Mouse (Mus musculus) 416B (cell line): ENCODE results near the gene Cryba4.

Source experiments
- DNase-seq: peaks from one replicate; pipeline ENCODE4 v3.0.0; 2011; ENCODE audit warnings: low read depth

Cryba4 gene

DNA sequence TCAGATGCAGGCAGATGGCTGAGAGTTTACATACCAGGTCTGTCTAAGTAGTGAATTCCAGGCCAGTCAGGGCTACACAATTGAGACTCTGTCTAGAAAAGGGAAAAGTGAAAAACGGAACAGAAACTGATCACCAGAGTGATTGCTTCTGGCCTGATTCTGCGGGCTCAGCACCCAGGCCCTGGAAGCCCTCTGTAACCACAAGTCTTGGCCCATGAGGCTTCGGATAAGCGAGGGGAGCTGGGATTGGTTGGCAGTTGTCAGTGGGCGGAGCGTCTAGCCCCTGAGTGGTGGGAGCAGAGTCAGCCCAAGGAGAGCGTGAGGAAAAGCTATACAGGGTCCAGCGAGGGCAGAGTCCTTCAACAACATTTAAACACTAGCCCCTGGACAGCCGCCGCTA is 13.2 kb upstream of the Cryba4 start:
- peak; percentile 44 for DNase-seq

DNA sequence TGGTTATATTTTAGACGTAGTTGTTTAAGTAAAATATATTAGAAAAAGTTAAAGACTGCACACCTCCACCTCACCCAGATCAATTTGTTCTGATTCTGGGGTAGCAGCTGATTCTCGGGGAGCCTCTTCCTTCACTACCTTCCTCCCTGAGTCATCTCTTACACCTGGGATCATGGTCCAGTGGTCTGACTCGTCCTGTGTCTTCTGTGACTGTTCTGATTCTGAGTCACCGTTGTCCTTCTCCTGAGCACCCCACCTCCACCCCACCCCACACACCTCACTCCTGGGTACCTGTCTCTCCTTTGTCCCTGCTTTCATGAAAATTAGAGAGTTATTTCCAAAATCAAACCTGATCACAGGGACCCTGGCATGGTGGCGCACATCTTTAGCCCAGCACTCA is 12.8 kb upstream of the Cryba4 start:
- DNase-seq: no peak

DNA sequence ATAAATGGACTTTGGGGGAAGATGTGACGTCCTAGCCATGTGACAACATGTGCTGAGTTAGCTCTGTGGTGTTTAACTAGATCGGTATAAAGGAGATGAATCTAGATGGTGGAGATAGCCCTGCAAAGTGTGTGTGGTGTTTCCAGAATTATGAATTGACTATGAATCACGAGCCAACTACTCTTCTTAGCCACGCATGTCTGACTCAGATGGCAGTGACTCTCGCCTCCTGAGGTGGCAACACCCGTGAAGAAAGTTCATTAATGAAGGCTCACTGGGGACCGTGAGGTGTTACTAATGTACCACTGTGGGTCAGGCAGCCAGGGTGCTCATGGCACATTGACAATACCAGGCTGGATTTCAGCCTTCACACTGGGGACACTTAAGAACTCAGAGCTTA is 11.8 kb upstream of the Cryba4 start:
- peak; percentile 60 for DNase-seq

DNA sequence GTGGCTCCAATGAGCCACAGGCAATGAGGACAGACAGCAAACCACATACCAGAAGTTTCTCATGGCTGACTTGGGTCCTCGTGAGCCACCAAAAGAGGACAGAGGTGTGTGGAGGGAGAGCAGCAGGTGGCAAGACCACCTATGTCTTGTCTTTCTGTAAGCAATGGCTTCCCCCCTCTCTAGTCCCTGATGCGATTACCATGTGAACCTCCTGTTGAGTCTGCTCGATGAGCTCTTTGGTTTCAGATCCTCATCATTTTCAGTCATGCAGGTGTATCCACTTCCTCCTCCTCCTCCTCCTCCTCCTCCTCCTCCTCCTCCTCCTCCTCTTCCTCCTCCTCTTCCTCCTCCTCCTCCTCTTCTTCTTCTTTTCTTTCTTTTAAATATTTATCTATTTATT is 8.5 kb upstream of the Cryba4 start:
- no peak for DNase-seq

DNA sequence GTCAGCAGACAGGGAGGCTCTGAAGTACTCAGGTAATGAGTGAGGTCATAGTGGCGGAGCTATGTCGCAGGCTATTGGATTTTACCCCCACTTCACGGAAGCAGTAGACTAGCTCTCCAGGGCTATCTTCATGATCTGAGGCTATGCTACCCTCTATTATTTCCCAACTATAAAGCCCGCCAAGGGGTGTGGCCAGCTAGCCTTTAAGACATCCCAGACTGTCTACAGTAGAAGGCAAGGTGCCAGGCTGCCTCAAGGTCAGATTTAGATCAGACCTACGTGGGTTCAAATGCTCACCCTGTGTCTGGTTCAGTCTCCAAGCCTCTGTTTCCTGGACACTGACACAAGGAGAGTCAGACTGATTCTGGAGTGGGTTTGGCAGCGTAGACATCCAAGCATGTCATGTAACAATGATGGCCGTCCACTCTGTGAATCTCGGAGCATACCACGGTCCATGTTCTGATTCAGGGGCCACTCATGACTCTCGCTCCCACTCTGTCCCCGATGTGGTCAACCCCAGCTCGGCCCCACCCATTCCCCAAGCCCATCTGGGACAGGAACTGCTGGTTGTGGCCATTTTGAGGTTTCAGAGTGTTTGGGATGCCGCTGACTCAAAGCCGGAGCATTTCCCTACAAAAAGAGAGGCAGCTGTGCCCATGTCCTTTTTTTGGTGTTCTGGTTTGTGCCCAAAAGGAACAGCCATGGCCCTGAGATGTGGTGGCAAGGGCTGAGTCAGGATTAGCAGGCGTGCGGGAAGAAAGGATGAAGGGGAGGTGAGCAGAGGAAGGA is 7.7 kb upstream of the Cryba4 start:
- DNase-seq: peak; percentile 78

DNA sequence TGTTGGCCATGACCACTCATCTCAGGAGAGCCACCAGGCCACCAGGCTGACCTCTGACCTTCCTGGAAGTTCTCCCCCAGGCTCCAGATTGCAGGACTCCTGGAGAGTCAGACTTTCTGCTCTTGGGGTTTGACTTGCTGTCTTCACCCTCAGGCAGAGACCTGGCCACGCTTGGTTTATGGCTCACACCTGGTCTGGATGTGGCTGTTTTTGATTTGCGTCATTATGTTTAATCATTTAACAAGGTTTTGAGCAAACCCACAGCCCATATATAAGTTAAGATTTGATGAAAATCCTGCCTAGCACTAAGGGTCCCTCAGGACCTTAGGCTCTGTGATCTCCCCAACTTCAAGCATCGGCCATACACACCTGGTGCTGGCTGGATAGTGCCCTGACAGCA is 5.6 kb upstream of the Cryba4 start:
- DNase-seq: no peak

DNA sequence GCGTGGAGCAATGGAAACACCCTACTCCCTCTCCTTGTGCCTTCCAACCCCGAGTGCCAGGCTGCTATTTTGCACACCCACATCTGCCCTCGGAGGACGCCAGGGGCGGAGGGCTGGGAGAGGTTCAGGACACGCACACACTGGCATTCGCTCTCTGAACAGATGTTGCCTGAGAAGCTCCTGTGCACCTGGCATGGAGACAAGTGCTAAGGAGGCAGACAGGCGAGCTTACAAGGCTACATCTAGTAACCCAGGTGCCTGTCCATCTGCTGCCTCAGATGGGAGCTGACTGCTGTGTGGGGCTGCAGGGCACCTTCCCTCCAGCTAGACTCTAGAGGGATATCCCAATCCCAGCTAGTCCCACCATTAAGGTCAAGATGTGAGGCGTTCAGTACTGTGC is 4.1 kb upstream of the Cryba4 start:
- no peak for DNase-seq

DNA sequence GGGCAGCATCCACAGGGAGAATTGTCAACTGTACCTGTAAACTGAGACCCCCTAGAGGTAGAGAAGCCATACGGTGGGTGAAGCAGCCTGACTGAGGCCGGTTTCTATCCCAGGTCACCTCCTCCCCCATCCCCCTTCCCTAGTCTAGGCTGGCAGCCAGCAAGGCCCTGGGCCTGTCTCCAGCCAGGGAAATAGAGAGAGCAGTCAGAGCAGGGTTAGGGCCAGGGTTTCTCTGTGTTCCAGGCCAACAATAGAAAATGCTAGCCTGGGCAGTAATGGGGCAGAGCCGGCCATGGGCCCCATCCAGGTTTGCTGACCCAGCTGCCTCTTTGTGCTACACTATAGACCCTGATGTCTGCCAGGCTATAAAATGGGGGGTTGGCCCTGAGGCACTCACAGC is 3.1 kb upstream of the Cryba4 start, which contains the start of gene Crybb1:
Gene Crybb1, plus strand, starts transcription at position 390 of the 400 bp plus-strand sequence.
- DNase-seq: no peak

DNA sequence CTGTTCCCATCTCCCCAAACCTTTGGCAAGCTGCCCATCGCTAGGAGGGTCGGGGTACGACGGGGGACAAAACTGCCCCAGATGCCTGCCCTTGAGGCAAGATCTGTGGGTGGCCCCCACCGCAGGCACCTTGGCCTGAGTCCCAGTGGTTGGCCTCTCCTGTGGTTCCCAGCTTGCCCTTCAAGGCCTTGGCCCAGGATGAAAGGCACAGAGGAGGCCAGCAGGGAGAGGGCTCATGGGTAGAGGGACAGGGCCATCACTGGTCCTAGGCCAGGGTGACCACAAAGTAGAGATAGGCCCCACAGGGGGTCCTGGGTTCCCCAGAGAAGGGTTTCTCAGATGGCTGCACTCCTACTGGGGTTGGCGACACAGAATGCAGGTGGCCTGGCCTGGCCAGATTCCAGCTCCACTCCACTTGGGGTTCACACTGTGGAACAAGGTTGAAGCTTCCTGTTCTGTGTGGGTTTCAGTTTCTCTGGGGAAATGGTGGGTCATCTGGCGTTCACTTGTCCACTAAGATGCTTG is 2.0 kb upstream of the Cryba4 start:
- DNase-seq: peak; percentile 89

DNA sequence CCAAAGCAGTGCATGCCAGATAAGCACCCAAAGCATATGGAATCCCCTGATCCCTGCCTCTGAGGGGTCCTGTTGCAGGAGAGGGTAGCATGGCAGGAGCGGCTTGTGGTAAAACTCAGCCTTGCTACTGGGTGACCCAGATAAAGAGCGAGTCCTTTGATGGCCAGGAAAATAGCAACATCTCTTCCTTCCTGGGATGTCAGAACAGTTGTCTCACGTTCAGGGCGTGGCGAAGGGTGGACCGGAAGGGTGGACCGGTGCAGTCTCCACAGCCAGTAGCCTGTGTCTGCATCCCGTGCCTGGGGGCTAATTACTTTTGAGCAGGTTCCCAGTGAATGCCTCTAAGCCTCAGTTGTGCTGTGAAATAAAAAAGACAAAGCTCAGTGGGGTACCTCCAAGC is 851 bp upstream of the Cryba4 start:
- DNase-seq: peak; percentile 83

DNA sequence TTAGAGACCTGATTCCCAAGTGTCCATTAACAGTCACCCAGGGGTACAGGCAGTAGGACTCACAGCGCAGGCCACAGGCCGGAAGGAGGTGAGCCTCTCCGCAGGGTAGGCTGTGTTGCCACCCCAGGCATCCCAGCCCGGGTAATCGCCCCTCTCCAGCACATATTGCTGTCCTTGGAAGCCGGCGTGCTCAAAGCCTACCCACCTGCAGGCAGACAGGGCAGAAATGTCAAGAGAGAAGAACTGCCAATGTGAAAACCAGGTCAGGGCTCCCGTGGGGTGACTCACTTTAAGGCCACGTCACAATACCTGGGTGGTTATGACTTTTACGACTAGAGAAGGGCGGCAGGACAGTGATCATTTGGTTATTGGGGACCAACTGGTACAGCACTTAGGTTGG is 3.2 kb downstream of the Cryba4 start:
- no peak for DNase-seq

DNA sequence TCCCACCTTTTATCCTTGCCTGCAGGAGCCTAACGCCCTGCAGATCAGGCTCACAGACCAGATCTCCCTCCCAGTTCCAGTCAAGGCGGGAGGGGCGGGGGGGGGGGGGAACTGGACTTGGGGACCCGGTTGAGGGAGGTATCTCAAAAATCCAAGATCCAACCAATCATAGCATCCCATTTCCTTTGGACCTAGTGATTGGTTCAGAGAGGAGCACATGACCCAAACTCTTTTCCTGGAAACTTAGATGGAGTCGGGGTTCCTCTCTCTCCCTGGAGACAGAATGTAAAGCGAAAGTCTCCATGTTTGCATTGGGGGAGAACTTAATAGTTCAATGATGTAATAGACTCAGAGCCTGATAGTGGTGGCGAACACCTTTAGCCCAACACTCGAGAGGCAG is 4.9 kb downstream of the Cryba4 start:
- DNase-seq: no peak

DNA sequence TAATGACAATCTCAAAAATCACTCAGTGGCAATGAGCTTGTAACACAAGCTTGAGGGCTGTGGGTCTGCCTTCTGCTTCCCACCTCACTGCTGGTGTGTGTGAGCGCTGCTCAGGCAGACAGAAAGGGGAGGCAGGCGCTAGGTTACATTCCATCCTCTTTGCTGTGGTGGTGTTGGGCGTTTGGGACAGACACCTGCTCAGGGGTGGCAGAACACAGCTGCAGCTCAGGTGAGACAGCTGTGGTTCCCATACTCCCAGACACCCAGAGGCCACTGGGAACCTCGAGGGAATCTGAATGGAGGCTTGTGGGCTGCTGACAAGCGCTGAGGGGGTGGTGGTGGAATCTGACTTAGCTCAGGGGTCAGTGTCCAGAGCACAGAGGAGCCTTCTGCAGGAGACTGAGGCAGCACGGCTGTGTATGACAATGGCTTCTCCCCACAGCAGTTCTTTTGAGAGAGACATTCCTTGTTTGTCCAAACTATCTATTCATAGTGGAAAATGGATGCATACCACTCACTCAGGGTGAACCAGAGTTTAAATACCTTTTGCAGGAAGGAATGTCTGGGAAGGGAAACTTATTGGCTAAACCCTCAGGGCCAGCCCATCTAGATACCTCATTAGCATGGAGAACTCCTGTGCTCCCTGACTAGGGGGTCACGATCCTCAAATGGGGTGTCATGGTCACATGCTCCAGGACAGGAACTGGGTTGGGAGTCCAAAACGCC is 7.3 kb downstream of the Cryba4 start:
- no peak for DNase-seq

DNA sequence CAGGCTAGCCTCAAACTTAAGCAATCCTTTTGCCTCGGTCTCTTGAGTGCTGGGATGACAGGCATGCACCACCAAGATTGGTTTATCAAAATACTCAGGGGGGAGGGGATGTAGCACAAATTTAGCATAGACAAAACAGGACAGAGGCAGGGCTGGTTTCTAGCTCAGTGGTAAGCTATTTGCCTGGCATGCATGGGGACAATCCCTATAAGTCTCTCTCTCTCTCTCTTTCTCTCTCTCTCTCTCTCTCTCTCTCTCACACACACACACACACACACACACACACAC is 8.1 kb downstream of the Cryba4 start:
- DNase-seq: no peak

DNA sequence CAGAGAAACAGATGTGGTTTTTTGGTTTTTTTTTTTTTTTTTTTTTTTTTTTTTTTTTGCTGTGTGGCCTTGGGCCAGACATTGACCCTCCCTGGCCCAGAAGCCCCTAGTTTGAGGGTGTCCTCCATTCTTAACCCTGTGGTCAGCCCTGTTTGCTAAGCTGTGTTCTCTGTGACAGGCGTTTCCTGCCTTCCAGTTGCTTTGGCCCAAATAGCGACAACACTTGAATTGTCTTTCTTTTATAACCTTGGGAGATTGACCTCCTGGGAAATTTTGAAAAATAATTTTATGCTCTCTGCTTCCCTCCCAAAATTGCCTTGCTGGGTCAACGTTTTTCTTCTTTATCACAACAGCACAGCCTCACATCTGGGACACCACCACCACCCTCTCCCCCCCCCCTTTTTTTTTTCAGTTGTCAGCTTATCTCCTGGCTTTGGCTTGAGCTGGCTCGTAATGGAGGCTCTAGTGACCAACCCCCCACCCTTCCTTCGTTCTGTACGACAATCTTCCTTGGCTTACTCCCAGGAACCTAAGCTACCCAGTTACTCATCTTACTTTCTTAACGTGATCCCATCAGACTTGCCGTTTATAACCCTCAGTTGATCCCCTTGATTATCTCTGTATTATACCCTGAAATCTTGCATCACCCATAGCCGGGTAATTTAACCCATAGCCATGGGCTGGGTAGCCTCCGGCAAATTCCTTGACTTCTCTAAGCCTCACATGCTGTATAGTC is 8.6 kb downstream of the Cryba4 start:
- peak; percentile 47 for DNase-seq

DNA sequence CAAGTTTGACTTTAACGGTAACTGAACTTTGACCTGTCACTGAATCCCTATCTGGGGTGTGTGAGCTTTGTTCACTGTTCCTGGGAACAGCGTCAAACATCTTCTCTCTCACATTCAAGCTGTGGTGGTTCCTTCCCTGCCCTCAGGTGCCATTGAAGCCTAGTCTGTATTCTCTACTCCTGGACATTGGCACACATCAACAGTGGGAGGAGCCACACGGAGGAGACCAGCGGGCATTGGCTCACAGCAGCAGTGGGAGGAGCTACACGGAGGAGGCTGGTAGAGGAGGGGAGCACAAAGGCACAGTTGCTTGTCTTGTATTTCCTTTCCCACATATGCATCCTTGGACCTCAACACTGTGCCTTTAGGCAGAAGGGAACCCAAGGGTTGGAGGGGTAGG is 9.3 kb downstream of the Cryba4 start:
- no peak for DNase-seq

DNA sequence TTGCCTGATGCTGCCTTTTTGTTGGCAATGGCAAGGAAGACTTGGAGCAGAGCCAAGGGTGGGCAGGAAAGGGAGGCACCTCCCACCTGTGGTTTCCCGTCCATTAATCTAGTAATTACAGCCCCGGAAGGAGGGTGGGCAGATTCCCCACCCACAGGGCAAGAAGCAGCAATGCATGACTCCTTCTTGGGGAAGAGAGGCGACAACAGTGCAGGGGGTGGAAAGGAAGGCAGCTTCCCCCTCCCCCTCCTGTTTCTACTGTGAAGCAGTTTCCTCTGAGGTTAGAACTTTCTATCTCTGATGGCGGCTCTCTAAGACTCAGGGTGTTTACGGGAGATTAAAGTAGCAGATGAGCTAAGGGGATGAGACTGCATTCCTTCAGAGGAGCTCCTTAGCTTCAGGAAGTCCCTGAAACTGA is 9.9 kb downstream of the Cryba4 start:
- DNase-seq: peak; percentile 99

DNA sequence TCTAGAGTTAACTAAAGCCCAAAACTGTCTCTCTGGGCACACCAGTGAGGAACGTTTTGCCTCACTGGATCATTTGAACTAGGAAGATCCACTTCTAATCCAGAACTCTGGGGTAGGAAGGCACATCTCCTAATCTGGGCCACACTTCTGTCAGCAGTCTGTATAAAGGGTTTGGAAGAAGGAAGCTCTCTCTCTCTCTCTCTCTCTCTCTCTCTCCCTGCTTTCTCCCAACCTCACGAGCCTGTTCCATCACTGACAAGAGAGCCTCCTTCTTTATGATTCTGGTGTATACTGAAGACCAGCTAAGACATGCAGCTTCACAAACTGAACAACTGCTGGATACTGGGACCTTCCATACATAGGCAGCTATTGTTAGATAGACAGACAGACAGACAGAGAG is 10.5 kb downstream of the Cryba4 start:
- no peak for DNase-seq

DNA sequence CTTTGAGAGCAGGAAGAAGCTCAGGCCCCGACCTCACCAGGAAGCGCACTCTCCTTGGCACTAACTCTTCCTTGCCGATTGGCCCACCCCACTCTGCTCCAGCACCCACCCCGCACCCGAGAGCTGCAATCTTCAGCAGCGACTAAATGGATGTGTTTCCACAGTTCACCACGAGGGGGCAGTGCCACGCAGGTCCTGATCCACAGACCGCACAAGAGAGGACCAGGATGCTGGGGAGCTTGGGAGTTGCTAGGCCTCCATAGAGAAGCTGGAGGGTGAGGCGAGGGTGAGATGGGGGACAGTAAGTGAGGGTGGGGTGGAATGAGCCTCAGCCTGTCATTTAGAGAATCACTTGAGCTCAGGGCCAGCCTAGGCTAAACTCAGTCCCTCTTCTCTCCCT is 11.6 kb downstream of the Cryba4 start:
- DNase-seq: peak; percentile 88

DNA sequence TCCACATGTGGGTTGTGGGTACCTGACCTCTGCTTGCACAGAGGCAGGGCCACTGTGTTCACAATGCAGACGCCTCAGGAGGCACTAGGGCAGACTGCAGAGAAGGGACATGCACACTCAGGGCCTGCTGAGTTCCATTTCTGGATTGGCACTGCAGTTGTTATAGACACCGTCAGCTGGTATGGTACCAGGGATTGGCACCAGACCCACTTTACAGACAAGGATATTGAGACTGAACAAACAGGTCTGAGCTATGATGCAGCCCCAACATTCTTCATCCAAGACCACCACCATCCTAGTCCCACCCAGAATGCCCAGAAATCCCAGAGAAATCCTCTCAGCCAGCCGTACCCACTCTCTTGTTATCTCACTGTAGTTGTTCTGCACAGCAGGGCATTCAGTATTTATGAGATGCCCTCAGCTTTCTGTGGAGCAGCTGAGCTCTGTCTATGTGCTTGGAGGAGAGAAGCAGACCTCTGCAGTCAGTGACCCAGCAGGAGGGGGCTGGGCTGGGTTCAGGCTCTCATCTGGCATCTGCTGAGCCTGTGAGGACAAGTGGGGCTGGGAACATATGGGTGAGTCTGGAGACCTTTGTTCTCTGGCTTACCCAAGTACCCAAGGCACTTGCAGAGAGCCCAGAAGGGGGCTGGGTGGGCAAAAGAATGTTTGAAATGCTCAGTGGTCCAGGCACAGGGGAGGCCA is 13.4 kb downstream of the Cryba4 start:
- DNase-seq: no peak

DNA sequence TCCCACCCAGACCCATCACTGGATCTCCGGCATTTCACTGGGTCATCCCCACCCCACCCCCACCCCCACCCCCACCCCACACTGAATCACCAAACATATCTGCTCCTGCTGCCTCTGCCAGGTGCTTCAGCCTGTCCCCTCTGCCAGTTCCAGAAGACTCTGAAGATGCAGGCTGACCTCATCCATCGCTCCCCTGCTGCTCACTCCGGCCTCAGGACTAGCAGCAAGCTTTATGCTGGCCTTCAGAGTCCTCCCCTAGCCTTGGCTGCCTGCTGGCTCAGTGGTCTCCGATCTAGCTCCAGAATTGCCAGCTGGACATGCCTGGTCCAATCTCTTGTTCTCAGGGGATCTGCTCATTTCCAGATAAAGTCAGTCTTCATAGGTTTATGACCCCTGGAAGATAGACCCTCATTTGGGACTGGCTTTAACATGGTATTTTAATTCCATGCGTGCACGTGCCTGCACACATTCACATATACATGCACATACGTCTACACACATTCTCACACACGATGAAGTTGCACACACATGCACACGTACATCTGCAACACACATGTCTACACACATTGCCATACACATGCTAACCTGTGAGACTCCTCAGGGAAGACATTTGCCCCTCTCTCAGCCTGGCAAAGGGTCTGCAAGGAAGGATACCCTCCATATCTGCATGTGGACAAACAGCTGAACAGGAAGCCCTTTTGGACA is 14.3 kb downstream of the Cryba4 start:
- DNase-seq: no peak

DNA sequence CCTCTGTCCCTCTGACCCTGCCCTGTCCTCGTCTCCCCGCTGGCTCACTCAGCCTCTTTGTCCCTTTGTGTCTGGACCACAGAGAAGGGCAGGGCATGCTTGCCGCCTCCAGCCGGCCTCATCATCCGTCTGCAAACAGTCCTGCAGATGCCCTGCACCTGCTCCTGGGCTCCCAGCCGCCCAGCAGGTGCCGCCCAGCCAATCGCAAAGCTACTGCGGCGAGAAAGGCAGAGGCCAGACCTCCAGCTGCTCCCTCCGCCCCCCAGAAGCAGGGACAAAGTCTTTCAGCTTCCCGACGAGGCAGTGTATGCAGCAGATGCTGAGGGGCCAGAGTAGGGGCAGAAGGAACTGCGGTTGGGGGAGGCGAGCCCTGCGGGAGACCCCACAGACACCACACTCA is 14.9 kb downstream of the Cryba4 start:
- DNase-seq: no peak
